Mouse (Mus musculus) adrenal gland, adult (tissue): ENCODE data around the gene Ddx21.
"Not testable (repeated sequence)": the region's sequence is repeated elsewhere in the genome, so short reads cannot be mapped to it uniquely, and the experiment has no call there.

ENCODE experiments used
- DNase-seq, 2 experiments: peaks; one replicate each; pipeline ENCODE4 v3.0.0; 2022 to 2023; ENCODE audit warnings: low spot score in 1 of 2; ENCODE audit not compliant: inconsistent age in 2 of 2

Gene Ddx21

GRCm38 (mm10) chr10:62602177-62603040, at the start of gene Ddx21:
Gene Ddx21, minus strand, starts transcription at chr10:62602281.
- DNase-seq: peak; percentile 91 to 97

GRCm38 (mm10) chr10:62650881-62651810, 49.1 kb upstream of the Ddx21 start, which contains the start of gene Ddx50:
Gene Ddx50, minus strand, starts transcription at chr10:62651218.
- DNase-seq: peak; percentile 100

- DNase-seq: no peak
Observed at GRCm38 (mm10) chr10:62650358-62650782, 48.3 kb upstream of the Ddx21 start.

GRCm38 (mm10) chr10:62604161-62604560, 2.1 kb upstream of the Ddx21 start:
- DNase-seq: no peak

GRCm38 (mm10) chr10:62603233-62604030, 1.4 kb upstream of the Ddx21 start:
- no peak for DNase-seq

GRCm38 (mm10) chr10:62601833-62602176, 276 bp downstream of the Ddx21 start:
- DNase-seq: no peak

- peak in 1 of 2 experiments; percentile 62 for DNase-seq
Observed at GRCm38 (mm10) chr10:62601053-62601791, 859 bp downstream of the Ddx21 start.

- DNase-seq: no peak
Observed at GRCm38 (mm10) chr10:62600056-62600455, 2.0 kb downstream of the Ddx21 start.

- DNase-seq: not testable (repeated sequence)
Observed at GRCm38 (mm10) chr10:62599311-62599710, 2.8 kb downstream of the Ddx21 start.

GRCm38 (mm10) chr10:62592496-62592895, 9.6 kb downstream of the Ddx21 start:
- DNase-seq: no peak

GRCm38 (mm10) chr10:62590200-62590599, 11.9 kb downstream of the Ddx21 start:
- peak; percentile 82 to 96 for DNase-seq

- peak in 1 of 2 experiments; percentile 68 for DNase-seq
Observed at GRCm38 (mm10) chr10:62588616-62589015, 13.5 kb downstream of the Ddx21 start.

GRCm38 (mm10) chr10:62583245-62583644, 18.8 kb downstream of the Ddx21 start:
- no peak for DNase-seq

- no peak for DNase-seq
Observed at GRCm38 (mm10) chr10:62582701-62583100, 19.4 kb downstream of the Ddx21 start.

- DNase-seq: no peak
Observed at GRCm38 (mm10) chr10:62582263-62582662, 19.8 kb downstream of the Ddx21 start.

- DNase-seq: not testable (repeated sequence)
Observed at GRCm38 (mm10) chr10:62579129-62579528, 23.0 kb downstream of the Ddx21 start.

- DNase-seq: peak; percentile 97 to 98
Observed at GRCm38 (mm10) chr10:62578338-62579100, 23.6 kb downstream of the Ddx21 start, which contains the start of gene Kif1bp. Gene Kif1bp, minus strand, starts transcription at chr10:62578457.

- no peak for DNase-seq
Observed at GRCm38 (mm10) chr10:62577673-62578337, 24.3 kb downstream of the Ddx21 start.

GRCm38 (mm10) chr10:62575001-62575400, 27.1 kb downstream of the Ddx21 start:
- DNase-seq: no peak
